Mouse (Mus musculus) heart, postnatal 4 days (tissue): ENCODE measurements around the gene Pip4k2a. TPM values are rescaled to one million over a fixed set of nuclear protein-coding genes. Genes with fewer than 3 reads are reported as not detected.

ENCODE experiments used
- DNase-seq: peaks from one replicate; pipeline ENCODE4 v3.0.0; 2021
- total RNA-seq, 2 experiments: library from RNA; stranded (reverse); gene quantifications; 2 replicates each; pipeline ENCODE4 v1.2.3; 2021

The Pip4k2a gene
- total RNA-seq, 2 experiments from 2014 or later = 7.9 to 8.1 TPM

DNA sequence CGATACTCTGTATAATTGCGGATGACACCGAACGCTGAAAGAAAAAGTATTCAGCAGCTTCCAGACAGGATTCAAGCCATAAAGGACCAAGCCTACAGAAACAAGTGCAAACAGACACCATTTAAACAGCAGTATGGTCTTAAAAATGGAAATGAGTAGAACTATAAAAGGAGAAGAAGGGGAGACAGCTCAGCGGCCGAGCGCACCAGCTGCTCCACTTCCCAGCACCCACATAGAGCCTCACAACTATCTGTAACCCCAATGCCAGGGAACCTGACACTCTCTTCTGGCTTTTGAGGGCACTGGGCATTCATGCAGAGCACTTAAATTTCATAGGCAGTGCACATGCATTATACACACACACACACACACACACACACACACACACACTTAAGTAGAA lies 18.3 kb downstream of the Pip4k2a start:
- no peak for DNase-seq

DNA sequence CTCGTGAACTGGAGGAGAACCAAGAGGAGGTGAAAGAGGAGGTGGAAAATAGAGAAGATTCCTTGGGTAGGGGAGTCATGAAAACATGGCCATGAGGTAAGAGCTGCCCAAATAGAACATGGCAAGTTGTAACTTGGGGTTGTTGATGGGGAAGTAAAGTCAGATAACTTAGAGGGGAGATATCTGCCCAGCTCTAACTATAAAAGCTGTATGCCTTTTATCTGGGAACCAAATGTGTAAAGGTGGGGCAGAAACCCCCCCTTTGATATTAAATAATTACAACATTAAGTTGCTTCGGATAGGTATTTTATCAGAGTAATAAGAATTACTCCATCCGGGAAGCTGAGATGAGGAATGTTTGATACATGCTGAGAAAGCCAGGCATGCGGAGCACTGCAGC lies 18.9 kb downstream of the Pip4k2a start:
- DNase-seq = no peak

DNA sequence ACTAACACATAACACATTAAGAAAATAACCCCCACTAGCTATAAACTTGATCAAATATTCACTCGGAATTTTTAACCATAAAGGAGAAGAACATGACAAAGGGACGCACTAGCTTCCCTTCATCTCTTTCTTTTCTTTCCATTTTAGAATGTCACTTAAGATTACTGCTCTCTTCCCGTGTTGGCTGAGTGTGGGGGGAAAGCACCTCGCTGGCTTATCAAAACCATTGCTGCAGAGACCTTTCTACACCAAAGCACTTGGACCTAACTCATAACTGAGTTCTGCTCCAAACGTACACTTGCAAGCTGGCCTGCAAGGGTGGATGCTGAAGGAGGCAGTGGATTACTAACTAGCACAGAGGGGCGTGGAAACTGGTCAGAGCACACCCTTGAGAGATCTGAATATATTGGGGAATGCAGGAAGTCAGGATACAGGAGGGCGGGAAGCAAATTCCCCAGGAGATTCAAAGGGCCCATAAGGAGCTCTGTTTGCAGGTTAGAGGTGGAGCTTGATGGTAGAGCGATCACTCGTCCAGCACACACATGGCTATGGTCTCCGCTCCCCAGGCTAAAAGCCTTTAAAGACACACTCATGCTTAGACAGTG lies 20.6 kb downstream of the Pip4k2a start:
- no peak for DNase-seq

GRCm38 (mm10) chr2:18976175-18976574 lies 21.8 kb downstream of the Pip4k2a start:
- no peak for DNase-seq

DNA sequence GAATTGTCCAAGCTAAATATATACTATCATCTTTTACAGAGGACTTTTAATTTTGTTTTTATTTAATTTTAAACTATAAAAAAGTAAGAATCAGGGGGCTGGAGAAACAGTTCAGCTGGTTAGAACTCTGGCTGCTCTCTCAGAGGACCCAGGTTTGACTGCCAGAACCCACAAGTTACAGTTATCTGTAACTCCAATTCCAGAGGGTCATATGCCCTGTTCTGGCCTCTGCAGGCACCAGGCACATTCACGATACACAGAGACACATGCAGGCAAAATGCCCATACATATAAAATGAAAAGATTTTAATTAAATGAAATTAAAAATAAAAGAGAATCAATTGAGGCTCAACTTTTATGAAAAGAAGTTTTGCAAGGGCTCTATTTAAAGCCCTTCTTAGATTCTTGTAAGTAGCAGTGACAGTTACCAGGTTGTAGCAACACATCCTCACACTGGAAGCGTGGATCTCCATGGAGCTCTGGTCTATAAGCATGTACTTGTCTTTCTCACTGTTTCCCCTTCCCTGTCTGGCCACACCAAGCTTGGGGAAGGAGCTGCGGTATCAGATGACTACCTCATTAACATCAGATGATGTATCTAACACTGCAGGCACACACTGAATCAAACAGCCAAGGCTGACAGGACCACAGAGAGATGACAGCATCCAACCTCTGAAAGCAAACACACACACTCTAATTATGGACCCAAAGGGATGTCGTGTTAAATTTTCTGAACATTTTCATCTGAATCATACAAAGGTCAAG lies 22.9 kb downstream of the Pip4k2a start:
- no peak for DNase-seq

DNA sequence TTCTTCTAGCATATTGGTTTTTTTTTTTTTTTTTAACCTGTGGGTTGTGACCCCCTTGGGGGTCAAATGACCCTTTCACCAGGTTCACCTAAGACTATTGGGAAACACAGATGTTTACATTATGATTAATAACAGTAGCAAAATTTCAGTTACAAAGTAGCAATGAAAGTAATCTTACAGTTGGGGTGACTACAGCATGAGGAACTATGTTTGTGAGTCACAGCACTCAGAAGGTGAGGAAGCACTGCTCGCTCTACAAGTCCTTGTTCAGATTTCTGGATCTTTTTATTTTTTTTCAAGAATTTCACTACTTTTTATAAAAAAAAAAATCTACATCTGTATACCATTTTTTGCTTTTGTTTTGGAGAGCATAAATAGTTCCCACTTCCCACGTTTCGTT lies 26.4 kb downstream of the Pip4k2a start:
- no peak for DNase-seq

GRCm38 (mm10) chr2:18970461-18970860 lies 27.5 kb downstream of the Pip4k2a start:
- DNase-seq = no peak

- no peak for DNase-seq
Observed at GRCm38 (mm10) chr2:18969066-18969681, 28.8 kb downstream of the Pip4k2a start.

- DNase-seq = no peak
Observed at GRCm38 (mm10) chr2:18967451-18968063, 30.4 kb downstream of the Pip4k2a start.

DNA sequence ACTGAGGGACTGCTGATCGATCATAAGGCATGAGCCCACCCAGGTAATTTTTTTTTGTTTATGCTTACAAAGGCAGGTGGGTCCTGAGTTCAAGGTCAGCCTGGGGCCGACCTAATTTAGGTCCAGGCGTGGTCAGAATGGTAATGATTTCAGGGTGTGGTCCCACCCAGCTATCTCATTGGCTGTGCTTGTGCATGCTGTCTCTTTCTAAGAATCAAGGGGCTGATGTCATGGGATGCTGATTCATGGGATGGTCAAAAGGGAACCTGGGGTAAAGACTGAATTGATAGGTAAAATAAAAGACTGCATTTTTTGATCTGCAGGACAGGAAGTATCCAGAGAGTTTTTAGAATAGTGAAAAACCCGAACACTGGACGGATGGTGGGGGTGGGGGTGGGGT lies 31.4 kb downstream of the Pip4k2a start:
- DNase-seq = no peak

- no peak for DNase-seq
Observed at GRCm38 (mm10) chr2:18965950-18966349, 32.0 kb downstream of the Pip4k2a start.

- DNase-seq = no peak
Observed at GRCm38 (mm10) chr2:18965108-18965507, 32.8 kb downstream of the Pip4k2a start.

DNA sequence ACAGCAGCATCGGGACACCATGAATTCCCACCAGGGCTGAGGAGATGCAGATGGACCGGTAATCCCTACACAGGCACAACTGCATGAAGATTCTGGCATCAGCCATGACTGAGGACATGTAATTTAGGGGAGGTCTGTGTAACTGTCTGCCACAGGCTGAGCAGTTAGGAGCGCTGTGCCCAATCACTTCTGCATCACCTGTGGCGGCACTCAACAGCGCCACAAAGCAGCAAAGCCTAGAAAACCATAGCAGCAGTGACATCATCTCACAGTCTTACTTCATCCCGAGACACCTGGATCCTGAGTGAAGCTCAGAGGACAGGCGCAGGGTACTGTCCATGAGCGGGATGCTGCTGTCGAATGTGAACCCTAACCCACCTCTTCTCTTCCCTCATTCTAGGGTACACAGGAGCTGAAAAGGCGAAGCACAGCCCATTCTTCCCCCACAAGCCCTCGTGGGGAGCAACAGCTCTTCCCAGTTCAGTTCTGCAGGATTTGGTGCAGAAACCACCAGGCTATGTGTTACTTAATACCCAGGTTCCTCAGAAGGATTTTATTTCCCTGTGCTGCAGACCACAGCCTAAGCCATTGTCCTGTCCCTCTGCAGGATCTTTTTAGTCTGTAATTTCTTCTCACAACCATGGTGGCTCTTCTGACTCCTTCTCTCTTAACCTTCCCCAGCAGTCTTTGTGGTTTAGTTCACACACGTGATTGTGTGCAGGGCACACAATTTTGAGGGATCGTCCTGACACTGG lies 34.5 kb downstream of the Pip4k2a start:
- no peak for DNase-seq

GRCm38 (mm10) chr2:18962502-18962901 lies 35.4 kb downstream of the Pip4k2a start:
- DNase-seq = no peak

DNA sequence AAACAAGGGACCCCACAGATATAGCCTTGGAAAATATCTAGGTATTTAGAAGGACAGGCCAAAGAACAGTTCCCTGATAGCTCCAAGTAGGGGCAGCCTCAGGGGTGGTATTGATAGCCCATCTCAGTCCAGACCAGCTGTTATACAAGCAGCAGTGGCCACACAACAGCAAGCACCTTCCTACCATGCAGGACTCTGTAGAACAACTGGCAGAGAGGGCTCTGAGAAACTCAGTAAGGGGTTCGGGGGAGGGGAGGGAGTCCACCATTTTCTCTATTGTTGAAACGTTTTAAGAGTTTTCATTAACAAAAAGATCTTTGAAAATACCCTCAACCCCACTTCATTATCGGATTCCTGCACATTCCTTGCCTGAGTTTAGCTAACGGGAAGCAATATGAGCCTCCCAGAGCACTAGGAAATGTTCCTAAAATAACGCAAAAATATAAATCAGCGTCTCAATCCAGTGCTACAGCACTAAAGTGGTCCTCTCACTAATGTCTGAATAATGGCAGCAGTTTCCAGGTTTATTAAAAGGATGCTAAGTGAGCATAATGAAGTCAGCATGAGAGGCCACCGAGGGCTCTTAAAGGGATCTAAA lies 37.5 kb downstream of the Pip4k2a start:
- no peak for DNase-seq

DNA sequence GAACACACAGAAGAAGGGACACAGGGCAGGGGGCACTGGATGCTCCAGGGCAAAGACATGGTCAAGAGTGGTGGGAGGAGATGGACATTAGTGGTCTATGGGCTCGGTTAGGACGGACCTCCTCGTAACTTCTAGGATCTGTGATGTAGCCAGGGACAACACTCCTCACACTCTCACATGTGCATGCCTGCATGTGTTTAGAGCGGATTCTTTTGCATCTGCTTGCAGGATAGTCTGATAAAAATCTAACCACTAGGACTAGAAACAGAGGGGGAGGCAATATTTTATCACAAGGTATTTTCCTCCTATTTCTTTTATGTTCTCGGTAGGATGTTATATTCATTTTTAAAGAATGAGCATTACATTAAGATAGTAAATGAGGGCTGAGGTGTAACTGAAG lies 38.4 kb downstream of the Pip4k2a start:
- DNase-seq = no peak

- DNase-seq = no peak
Observed at GRCm38 (mm10) chr2:18959008-18959407, 38.9 kb downstream of the Pip4k2a start.

GRCm38 (mm10) chr2:18958501-18958900 lies 39.4 kb downstream of the Pip4k2a start:
- no peak for DNase-seq

DNA sequence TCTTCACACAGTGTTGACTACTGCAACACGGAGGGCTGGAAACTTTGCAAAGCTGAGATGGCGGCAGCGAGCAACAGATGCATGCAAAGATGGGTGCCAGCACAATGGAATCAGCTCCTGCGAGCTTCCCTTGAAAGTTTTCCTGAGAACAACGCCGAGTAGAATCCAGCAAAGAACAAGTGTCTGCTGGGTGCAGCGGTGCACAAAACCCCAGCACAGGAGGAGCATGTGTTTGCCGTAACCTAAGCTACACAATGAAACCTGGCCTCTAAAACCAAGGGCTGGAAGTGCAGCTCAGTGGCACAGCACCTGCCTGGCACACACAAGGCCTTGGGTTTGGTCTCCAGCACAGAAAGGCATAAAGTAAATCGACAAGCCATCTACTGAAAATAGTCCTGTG lies 39.9 kb downstream of the Pip4k2a start:
- no peak for DNase-seq

DNA sequence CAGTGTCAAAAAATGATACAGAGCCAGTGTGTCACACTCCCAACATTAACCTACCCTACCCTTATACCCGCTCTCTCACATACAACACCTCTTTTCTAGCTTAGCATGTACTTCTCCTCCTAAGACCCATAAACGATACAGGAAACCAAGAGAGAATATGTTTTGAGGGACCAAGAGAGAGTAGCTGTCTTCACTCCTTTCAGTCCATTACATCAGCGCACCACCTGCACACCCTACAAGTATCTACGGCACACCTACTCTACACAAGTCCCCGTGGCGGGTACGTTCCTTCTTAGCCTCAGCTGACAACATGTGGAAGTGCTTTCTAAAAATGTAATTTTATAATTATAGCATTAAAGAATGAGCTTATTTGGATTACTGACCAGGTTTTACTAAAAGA lies 40.5 kb downstream of the Pip4k2a start:
- no peak for DNase-seq

DNA sequence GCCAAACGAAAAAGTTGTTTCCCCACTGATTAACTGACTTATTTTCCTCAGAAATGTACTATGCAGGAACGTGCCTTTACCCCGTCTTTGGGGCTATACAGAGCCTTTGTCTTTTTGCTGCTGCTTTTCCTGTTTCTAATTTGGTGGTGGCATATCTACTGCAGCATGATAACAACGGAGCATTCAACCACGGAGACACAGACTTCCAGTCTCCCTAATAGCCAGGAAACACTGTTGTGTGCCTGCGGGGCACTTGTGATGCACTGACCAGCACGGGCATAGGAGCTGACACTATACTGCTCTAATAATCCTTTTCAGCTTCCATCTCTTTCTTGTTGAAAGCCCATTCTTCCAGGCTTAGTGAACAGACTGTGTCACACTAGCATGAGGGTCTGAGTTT lies 41.0 kb downstream of the Pip4k2a start:
- no peak for DNase-seq

DNA sequence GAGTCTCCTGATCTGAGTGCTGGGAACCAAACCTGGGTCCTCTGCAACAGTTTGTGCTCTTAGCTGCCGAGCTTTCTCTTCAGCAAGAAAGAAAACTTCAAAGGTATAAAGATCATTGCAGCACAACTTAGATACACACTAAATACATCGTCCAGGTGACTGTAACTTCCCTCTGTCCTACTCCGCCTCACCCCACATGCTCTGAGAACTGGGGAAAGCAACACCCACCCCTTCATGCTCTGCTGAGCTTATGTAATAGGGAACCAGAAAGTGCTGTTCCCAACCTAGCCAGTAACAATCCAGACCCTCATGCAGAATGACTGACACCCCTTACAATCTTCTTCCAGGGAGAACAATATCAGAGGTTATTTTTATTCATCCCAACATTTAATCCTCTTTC lies 41.5 kb downstream of the Pip4k2a start:
- DNase-seq = no peak
